Comparison of ENCODE assay signal across 16 mouse cellular contexts in genomic region chr13:110665073-110665800, GRCm38 (mm10).
DNase-seq lines count a peak whose midpoint lies in the region; ATAC-seq and TF ChIP-seq lines count a peak whose summit lies in the region.
"Had no signal": no experiment of that assay in that cellular context is flagged by ENCODE, and none has a peak within 500 bp of the region (broad histone marks: within the 10 kb centered on the region; RNA-seq: fewer than 3 reads in every experiment).

No protein-coding gene starts in this region.

- H3K4me2 ChIP-seq in liver, embryonic 14.5 days (ENCODE audit: low read depth) = no peak overlapping the region
- H3K4me2 ChIP-seq: embryonic facial prominence, embryonic 13.5 days; forebrain, embryonic 13.5 days; lung, embryonic 15.5 days; midbrain, embryonic 13.5 days had no signal

- WGBS in liver, embryonic 14.5 days (ENCODE audit: insufficient replicate concordance) = 45% methylated on average over 2 of the region's 2 CpGs

- no peak overlapping the region for H3K4me3 ChIP-seq in liver, embryonic 14.5 days (ENCODE audit: insufficient read depth in 1 of 2, low read depth in 2 of 2, low read length in 2 of 2)
- H3K4me3 ChIP-seq: embryonic facial prominence, embryonic 13.5 days; forebrain, embryonic 13.5 days; lung, embryonic 15.5 days; midbrain, embryonic 13.5 days had no signal

- H3K27ac ChIP-seq in liver, embryonic 14.5 days = no peak overlapping the region
- H3K27ac ChIP-seq: embryonic facial prominence, embryonic 13.5 days; forebrain, embryonic 13.5 days; lung, embryonic 15.5 days; midbrain, embryonic 13.5 days had no signal

- no peak overlapping the region for H3K9ac ChIP-seq in liver, embryonic 14.5 days (replicated peaks)
- H3K9ac ChIP-seq: embryonic facial prominence, embryonic 13.5 days; forebrain, embryonic 13.5 days; lung, embryonic 15.5 days; midbrain, embryonic 13.5 days had no signal

- no peak for TF ChIP-seq CTCF in liver, embryonic 14.5 days (IDR thresholded peaks at IDR 0.05; ENCODE audit: low read depth)

- TF ChIP-seq EP300 in liver, embryonic 14.5 days (IDR thresholded peaks at IDR 0.05; ENCODE audit: low read depth) = no peak

- H3K9me3 ChIP-seq in liver, embryonic 14.5 days (ENCODE audit: control insufficient read depth, low read length) = no peaks in the 10 kb centered on the region
- H3K9me3 ChIP-seq: embryonic facial prominence, embryonic 13.5 days; forebrain, embryonic 13.5 days; lung, embryonic 15.5 days; midbrain, embryonic 13.5 days had no signal

- H3K36me3 ChIP-seq in liver, embryonic 14.5 days (replicated peaks; ENCODE audit: control insufficient read depth, insufficient read depth, low read depth) = no peaks in the 10 kb centered on the region
- H3K36me3 ChIP-seq: embryonic facial prominence, embryonic 13.5 days; lung, embryonic 15.5 days; midbrain, embryonic 13.5 days had no signal

- H3K4me1 ChIP-seq in liver, embryonic 14.5 days (replicated peaks; ENCODE audit: control insufficient read depth in 2 of 2, insufficient read depth in 2 of 2, low read length in 1 of 2) = no peaks in the 10 kb centered on the region; a peak in 2 of 4 replicates
- H3K4me1 ChIP-seq: embryonic facial prominence, embryonic 13.5 days; forebrain, embryonic 13.5 days; lung, embryonic 15.5 days had no signal

- no peak for ATAC-seq in CD4-positive, CD25-positive, alpha-beta regulatory T cell, adult 4 months
- 0 out of 2 replicates have a peak, but pooled peaks have one; percentile 13 for ATAC-seq in liver, embryonic 14.5 days (ENCODE audit: insufficient read depth)
- no peak for ATAC-seq in inflammation-experienced regulatory T-cells, adult 6 months
- ATAC-seq: forebrain, embryonic 13.5 days; midbrain, embryonic 13.5 days had no signal

- peak; percentile 8 for DNase-seq in CD4-positive, CD25-positive, alpha-beta regulatory T cell, adult 2 months (ENCODE audit: low read depth, low spot score)
- peak; percentile 49 for DNase-seq in embryo, embryonic 9.5 days (ENCODE audit: extremely low spot score)
- DNase-seq in liver, embryonic 14.5 days (ENCODE audit: low read depth in 3 of 3, low spot score in 3 of 3) = peak; percentile 6 to 15 (median 9)
- DNase-seq in mesoderm, embryonic 11.5 days (ENCODE audit: low read depth, low spot score) = peak; percentile 44
- no peak for DNase-seq in c-Kit-positive CD71-positive TER-119-positive erythroid progenitor cells, embryonic 14.5 days (ENCODE audit: low spot score)
- DNase-seq in thymus, postnatal 36 days = no peak
- DNase-seq: adrenal gland, adult 2 months; cerebellum, adult 9-11 months; gastrocnemius, postnatal 10 days; kidney, adult 11 months had no signal

- no peaks in the 10 kb centered on the region for H3K27me3 ChIP-seq in liver, embryonic 14.5 days (ENCODE audit: control insufficient read depth, insufficient read depth, low read length)
- H3K27me3 ChIP-seq: embryonic facial prominence, embryonic 13.5 days; forebrain, embryonic 13.5 days; lung, embryonic 15.5 days; midbrain, embryonic 13.5 days had no signal

Comparison
In these comparisons a context has a peak if more than half of its experiments do, and no peak if none do; other contexts are left out.
1. DNase-seq: peak in CD4-positive, CD25-positive, alpha-beta regulatory T cell, adult 2 months (single experiment), embryo, embryonic 9.5 days (single experiment), liver, embryonic 14.5 days (3 of 3) and mesoderm, embryonic 11.5 days (single experiment); none in c-Kit-positive CD71-positive TER-119-positive erythroid progenitor cells, embryonic 14.5 days (single experiment) and thymus, postnatal 36 days (0 of 2).